Mouse (Mus musculus): ENCODE measurements around the gene Lrfn3. TPM values are rescaled to one million over a fixed set of nuclear protein-coding genes. Genes with fewer than 3 reads are reported as not detected.

Gene Lrfn3
- 7.9 and 11.9 TPM in 2 replicates for polyA plus RNA-seq (2012; rRNA removed)

DNA sequence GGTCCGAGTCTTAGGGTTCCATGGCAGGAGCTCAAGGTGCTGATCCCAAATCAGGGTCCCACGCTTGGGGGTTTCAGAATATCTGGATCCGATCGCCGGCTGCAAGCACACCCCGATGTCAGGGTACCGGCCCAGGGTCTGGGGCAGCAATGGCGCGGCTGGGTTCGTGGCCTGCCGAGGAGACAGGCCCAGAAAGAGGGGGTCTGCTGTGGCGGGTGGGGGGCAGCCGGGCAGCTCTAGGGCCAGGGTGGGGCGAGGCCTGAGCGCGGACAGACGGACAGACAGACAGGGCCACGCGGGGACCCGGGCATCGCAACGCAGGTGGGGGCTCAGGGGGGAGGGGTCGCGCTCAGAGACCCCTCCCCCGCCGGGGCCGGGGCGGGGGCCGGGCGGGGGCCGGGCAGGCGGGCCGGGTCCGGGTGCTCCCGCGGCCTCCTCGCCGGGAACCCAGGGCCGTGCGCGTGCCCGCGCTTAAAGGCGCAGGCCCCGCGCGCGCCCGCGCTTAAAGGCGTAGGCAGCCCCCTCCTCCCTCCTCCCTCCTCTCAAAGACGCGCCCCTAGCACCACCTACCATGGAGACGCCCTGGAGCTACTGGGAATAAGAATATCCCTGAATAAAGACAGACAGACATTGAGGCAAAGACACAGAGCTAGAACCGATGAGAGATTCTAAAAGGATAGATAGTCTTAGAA, at the start of gene Lrfn3:
Gene Lrfn3 (minus strand): TSS at position 121 of the 692 bp plus-strand sequence.
- no peak for DNase-seq (ENCODE audit: low spot score)

DNA sequence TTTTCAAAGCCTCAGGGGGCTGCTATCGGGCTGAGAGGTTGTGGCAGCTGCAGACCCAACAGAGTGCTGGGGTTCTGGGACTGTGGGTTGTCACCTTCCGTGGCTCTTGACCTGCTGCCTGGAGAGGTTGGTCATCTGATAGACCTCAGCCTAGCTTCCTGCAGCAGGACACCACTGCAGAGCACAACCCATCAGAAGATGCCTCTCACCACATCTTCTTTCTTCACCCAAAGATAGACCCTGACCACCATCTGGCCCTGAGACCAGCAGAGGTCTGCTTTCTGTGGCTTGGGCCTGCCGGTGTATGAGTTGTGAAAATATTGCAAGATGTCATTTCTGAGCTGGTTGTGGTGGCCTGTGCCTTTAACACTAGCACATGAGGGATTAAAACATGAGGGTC, 48.5 kb upstream of the Lrfn3 start:
- DNase-seq (ENCODE audit: low spot score), result no peak

DNA sequence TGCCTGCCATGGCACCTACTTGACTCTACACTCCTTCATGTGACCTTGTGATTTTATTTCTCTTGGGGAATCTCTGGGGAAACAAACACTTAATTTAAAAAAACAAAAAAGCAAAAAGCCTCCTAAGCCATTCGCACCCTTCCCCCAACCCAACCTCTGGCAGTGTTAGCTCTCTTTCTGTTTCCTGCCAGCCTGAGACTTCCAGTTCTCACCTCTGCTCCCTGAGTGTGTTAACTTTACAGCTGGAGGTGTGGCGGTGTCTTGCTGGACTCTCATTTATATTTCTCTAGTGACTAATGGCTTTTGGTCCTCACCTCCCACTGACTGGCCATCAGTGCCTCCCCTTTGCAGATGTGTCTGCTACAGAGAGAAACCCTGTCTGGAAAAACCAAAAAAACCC, 47.2 kb upstream of the Lrfn3 start:
- no peak for DNase-seq (ENCODE audit: low spot score)

- DNase-seq (ENCODE audit: low spot score), result no peak
Measured at GRCm38 (mm10) chr7:30408639-30409038, 46.1 kb upstream of the Lrfn3 start.

DNA sequence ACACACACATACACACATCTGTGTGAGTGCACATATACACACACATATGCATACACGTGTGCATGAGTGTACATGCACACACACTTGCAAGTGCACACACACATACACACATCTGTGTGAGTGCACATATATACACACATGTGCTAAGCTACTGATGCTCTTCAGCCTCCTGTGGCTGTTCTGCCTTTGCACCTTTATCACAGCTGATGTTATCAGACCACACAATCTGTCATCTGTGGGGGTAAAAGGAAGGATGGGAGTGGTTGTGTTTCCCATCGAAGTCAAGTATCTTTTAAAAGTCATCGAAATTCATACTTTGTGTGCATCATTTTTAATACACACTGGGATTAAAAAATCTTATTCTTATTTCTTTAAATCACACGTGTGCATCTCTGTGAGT, 39.8 kb upstream of the Lrfn3 start:
- no peak for DNase-seq (ENCODE audit: low spot score)

DNA sequence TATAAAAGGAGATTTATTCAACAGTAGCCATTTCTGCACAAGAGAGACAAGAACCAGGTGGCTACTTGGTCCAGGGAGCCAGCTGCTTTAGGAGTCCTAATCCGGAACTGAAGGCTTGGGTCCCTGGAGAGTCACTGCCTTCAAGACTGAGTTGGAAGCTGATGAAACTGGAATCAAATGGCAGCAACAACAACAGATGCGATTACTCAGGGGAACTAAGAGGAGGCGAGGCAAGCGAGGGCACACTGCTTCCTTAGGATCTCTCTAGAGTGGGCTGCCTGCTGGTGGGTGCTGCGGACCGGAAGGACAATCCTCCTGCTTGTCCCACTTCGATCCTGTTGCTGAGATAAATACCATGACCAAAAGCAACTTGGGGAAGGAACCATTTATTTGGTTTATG, 37.1 kb upstream of the Lrfn3 start:
- no peak for DNase-seq (ENCODE audit: low spot score)

DNA sequence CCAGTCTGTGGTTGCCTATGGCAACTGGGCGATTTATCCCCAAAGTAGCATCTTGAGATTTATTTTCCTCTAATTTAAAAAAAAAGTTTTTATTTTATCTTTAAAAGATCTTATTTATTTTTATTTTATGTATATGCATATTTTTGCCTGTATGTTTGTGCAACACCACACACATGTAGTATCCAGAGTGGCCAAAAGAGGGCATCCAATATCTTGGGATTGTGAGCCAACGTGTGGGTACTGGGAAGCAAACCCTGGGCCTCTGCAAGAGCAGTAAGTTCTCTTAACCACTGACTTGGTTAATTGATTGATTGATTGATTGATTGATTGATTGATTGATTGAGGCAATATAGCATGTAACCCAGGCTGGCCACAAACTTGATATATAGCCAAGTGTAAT, 32.3 kb upstream of the Lrfn3 start:
- no peak for DNase-seq (ENCODE audit: low spot score)

- DNase-seq (ENCODE audit: low spot score), result no peak
Measured at GRCm38 (mm10) chr7:30394379-30394778, 31.8 kb upstream of the Lrfn3 start.

- DNase-seq (ENCODE audit: low spot score), result no peak
Measured at GRCm38 (mm10) chr7:30393631-30394030, 31.1 kb upstream of the Lrfn3 start.

- no peak for DNase-seq (ENCODE audit: low spot score)
Measured at GRCm38 (mm10) chr7:30392746-30393520, 30.4 kb upstream of the Lrfn3 start.

DNA sequence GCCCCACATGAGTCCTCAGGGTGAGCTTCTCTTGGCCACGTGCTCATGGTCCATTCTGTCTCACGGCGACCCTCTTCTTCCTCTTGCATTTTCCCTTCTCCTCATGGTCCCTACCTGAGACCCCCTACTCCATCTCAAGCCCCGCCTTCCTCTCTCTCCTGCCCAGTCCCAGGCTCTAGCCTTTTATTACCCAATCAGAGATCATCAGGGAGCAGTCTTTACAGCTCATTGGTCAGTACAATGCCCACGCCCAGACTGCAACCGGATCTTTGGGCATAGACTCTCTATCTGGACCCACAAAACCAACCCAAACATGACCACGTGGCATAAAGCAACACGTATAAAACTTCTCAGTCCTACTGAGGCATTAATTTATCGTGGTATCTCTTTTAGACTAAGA, 21.5 kb upstream of the Lrfn3 start:
- no peak for DNase-seq (ENCODE audit: low spot score)

GRCm38 (mm10) chr7:30380061-30380460, 17.5 kb upstream of the Lrfn3 start:
- DNase-seq (ENCODE audit: low spot score), result no peak

DNA sequence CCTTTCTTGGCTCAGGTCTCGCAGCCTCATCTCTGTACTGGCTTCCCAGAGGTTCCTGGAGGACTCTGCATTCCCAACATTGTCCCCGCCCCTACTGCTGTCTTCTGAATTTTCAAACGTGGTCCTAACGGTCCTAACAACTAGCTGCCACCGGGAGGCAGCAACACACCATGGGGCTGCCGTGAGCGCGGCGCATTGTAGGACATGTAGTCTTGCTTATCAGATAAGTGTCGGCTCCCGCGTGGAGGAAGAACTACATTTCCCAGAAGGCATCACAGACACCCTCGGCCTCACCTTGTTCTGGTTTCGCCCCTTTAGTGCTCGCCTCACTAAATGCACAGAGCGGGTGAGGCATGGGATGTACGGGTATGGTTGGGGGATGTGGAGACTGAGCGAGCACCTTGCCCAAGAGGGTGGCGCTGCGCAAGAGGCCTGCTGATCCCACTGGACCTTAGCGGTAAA, 11.0 kb upstream of the Lrfn3 start:
- peak; percentile 64 for DNase-seq (ENCODE audit: low spot score)

DNA sequence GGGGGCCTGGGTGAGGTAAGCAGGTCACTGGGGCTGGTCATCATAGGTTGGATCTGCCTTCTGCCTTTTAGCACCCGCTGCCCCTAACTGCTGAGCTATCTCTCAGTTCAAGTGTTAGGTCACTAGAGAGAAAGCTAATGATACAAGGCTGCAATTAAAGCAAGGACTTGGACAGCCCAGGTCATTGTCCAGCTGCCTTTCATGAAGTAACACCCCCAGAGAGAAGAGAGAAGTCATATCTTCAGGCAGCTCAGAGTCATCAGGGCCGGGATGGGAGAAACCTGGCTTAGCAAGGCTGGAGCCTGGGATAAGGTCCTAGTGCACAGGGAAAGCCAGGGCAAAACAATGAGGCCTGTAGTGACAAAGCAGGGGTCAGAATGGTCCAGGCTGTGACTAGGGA, 4.9 kb upstream of the Lrfn3 start:
- no peak for DNase-seq (ENCODE audit: low spot score)

DNA sequence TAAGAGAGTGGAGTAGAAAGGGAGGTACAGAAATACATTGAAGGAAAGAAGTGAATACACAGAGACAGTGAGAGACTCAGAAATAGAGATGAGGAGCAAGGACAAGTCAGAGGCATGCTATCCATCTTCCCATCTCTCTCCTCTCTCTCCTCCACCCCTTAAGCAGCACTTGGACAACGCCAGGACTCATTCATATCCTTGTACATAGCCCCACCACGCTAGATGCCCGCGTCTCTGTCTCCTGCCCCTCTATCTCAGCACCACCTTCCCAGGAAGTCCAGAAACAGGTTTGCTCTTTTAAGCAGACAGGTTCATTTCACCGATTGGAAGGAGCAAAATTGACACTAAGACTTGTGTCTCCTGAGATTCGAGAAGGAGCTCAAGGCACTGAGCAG, 769 bp upstream of the Lrfn3 start:
- DNase-seq (ENCODE audit: low spot score), result no peak

DNA sequence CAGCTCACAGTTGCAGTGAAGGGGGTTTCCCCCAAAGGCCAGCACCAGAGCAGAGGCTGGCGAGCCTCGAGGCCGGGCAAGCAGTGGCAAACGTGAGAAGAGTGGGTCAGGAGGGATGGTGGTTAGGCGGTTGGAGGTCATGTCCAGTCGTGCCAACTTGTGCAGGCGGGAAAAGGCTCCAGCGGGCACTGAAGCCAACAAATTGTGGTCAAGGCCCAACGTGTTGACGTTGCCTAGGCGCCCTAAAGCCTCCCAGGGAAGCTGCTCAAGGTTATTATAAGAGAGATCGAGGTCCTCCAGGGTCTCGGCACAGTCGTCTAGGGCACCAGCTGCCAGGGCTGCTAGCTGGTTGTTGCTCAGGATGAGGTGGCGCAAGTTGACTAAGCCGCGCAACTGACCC, 2.5 kb downstream of the Lrfn3 start:
- no peak for DNase-seq (ENCODE audit: low spot score)

- no peak for DNase-seq (ENCODE audit: low spot score)
Measured at GRCm38 (mm10) chr7:30359276-30359865, 3.2 kb downstream of the Lrfn3 start.

- no peak for DNase-seq (ENCODE audit: low spot score)
Measured at GRCm38 (mm10) chr7:30358378-30359186, 4.0 kb downstream of the Lrfn3 start.

GRCm38 (mm10) chr7:30354059-30354458, 8.5 kb downstream of the Lrfn3 start:
- no peak for DNase-seq (ENCODE audit: low spot score)

- no peak for DNase-seq (ENCODE audit: low spot score)
Measured at GRCm38 (mm10) chr7:30353279-30353822, 9.2 kb downstream of the Lrfn3 start.

DNA sequence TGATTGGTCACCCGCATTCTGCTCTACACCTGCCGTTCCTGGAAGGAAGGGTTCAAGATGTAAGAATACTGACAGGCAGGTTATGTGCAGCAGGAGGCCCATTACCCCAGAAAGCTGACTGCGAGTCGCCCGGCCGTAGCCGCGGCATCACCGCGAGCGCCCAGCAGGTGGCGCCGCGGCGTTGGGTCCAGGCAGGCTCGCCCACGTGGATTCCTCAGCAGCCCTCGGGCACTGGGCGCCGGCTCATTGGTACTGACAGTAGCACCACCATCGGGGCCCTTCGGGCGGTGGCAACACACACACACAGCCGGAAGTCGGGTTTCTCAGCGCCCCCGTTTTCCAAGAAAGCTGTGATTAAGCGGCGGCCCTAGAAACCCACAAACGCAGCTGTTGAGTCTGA, 14.7 kb downstream of the Lrfn3 start:
- DNase-seq (ENCODE audit: low spot score), result no peak

Data from urinary bladder, adult 2 months (tissue).